Mouse (Mus musculus): ENCODE data around the gene Nod1.

The Nod1 gene

GRCm38 (mm10) chr6:54940126-54940525 lies 32.3 kb downstream of the Nod1 start:
- WGBS: 62% methylated on average over 7 of the region's 7 CpGs

GRCm38 (mm10) chr6:54939631-54940030 lies 32.8 kb downstream of the Nod1 start:
- WGBS: 54% methylated on average over 4 of the region's 4 CpGs

GRCm38 (mm10) chr6:54936496-54936895 lies 35.9 kb downstream of the Nod1 start:
- WGBS: 91% methylated on average over 2 of the region's 2 CpGs

- 86% methylated on average over 5 of the region's 5 CpGs for WGBS
Measured at GRCm38 (mm10) chr6:54934930-54935329, 37.5 kb downstream of the Nod1 start.

GRCm38 (mm10) chr6:54934313-54934712 lies 38.1 kb downstream of the Nod1 start:
- WGBS: 95% methylated on average over 8 of the region's 8 CpGs

GRCm38 (mm10) chr6:54933866-54934265 lies 38.5 kb downstream of the Nod1 start:
- 63% methylated on average over 3 of the region's 3 CpGs for WGBS

- WGBS: 83% methylated on average over 5 of the region's 5 CpGs
Measured at GRCm38 (mm10) chr6:54933216-54933615, 39.2 kb downstream of the Nod1 start.

GRCm38 (mm10) chr6:54932526-54932925 lies 39.9 kb downstream of the Nod1 start:
- WGBS: 95% methylated on average over 12 of the region's 12 CpGs

- 91% methylated on average over 4 of the region's 4 CpGs for WGBS
Measured at GRCm38 (mm10) chr6:54931641-54932040, 40.8 kb downstream of the Nod1 start.

- 91% methylated on average over 6 of the region's 6 CpGs for WGBS
Measured at GRCm38 (mm10) chr6:54927946-54928345, 44.5 kb downstream of the Nod1 start.

GRCm38 (mm10) chr6:54926899-54927298 lies 45.5 kb downstream of the Nod1 start:
- WGBS: 81% methylated on average over 2 of the region's 2 CpGs

- 80% methylated on average over 7 of the region's 7 CpGs for WGBS
Measured at GRCm38 (mm10) chr6:54925736-54926440, 46.5 kb downstream of the Nod1 start.

- 98% methylated on average over 16 of the region's 16 CpGs for WGBS
Measured at GRCm38 (mm10) chr6:54924538-54924937, 47.9 kb downstream of the Nod1 start.

GRCm38 (mm10) chr6:54918521-54918920 lies 53.9 kb downstream of the Nod1 start:
- WGBS: 94% methylated on average over 5 of the region's 5 CpGs

- 46% methylated on average over 4 of the region's 4 CpGs for WGBS
Measured at GRCm38 (mm10) chr6:54917523-54917922, 54.9 kb downstream of the Nod1 start.

GRCm38 (mm10) chr6:54916941-54917340 lies 55.5 kb downstream of the Nod1 start:
- 88% methylated on average over 4 of the region's 4 CpGs for WGBS

- WGBS: 65% methylated on average over 4 of the region's 4 CpGs
Measured at GRCm38 (mm10) chr6:54916163-54916562, 56.2 kb downstream of the Nod1 start.

- WGBS: 91% methylated on average over 4 of the region's 4 CpGs
Measured at GRCm38 (mm10) chr6:54914977-54915376, 57.4 kb downstream of the Nod1 start.

GRCm38 (mm10) chr6:54906053-54907040 lies 66.1 kb downstream of the Nod1 start:
- WGBS: 83% methylated on average over 10 of the region's 10 CpGs

- WGBS: 83% methylated on average over 2 of the region's 2 CpGs
Measured at GRCm38 (mm10) chr6:54902547-54902946, 69.9 kb downstream of the Nod1 start.

GRCm38 (mm10) chr6:54900256-54900655 lies 72.2 kb downstream of the Nod1 start:
- WGBS: 61% methylated on average over 2 of the region's 2 CpGs

- WGBS: 54% methylated on average over 3 of the region's 3 CpGs
Measured at GRCm38 (mm10) chr6:54891384-54891783, 81.0 kb downstream of the Nod1 start.

GRCm38 (mm10) chr6:54890221-54890620 lies 82.2 kb downstream of the Nod1 start:
- 71% methylated on average over 9 of the region's 9 CpGs for WGBS
